Mouse (Mus musculus): ENCODE measurements at regions not wholly inside any gene's neighbourhood (a gene's known extent, or its start where the extent isn't known, plus 50 kb on each side); places are given as distances from the start of the nearest gene placed in this dataset.

DNA sequence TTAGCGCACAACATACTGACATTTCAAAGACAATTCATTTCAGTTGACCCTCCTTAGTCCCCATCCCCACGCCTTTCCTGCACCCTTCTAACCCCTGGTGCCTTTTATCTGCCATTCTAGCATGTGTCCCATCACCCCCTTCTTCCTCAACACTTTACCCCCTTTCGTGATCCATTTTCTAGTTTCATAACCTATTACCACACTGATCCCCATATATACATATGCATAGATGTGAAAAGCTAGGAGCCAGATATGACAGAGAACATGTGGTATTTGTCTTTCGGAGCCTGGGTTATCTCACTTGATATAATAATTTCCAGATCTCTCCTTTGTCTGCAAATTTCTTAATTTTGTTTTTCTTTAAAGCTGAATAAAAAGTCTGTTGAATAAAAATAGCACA is 154.9 kb downstream of the Tm2d1 start:
- Histone ChIP-seq H3K4me3 (no peak overlapping the region), H3K27me3 (replicated peaks) (no peaks in the 10 kb centered on the region), H3K9me3 (no peaks in the 10 kb centered on the region), H3K27ac (no peak overlapping the region), H3K36me3 (no peaks in the 10 kb centered on the region), H3K9ac (no peak overlapping the region), H3K4me2 (replicated peaks) (no peak overlapping the region), H3K4me1 (no peaks in the 10 kb centered on the region)
- ATAC-seq (ENCODE audit: low FRiP score, low read depth), result no peak
- WGBS, result 89% methylated on average over 4 of the region's 4 CpGs

DNA sequence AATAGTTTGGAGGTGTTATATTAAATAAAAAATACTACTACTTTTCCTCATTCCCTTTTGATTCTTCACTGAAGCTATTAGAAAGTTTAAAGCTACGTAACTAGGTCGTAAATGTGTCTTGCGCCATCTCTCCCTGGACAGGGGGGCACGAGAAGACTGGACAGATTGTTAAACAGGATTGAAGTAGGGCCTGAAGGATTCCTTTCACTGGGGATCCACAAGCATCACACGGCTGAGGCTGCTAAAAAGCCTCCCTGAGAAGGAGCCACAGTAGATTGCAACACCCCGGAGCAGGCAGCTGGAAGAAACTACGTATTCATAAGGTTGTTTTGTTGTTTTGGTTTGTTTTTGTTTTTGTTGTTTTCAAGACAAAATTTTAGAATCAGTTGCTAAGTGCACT is 158.7 kb downstream of the Tm2d1 start:
- Histone ChIP-seq H3K36me3 (no peaks in the 10 kb centered on the region), H3K4me2 (replicated peaks) (no peak overlapping the region), H3K9ac (no peak overlapping the region), H3K9me3 (no peaks in the 10 kb centered on the region), H3K27ac (no peak overlapping the region), H3K4me1 (no peaks in the 10 kb centered on the region), H3K4me3 (no peak overlapping the region), H3K27me3 (replicated peaks) (no peaks in the 10 kb centered on the region)
- WGBS, result 48% methylated on average over 7 of the region's 7 CpGs
- ATAC-seq (ENCODE audit: low FRiP score, low read depth), result no peak

DNA sequence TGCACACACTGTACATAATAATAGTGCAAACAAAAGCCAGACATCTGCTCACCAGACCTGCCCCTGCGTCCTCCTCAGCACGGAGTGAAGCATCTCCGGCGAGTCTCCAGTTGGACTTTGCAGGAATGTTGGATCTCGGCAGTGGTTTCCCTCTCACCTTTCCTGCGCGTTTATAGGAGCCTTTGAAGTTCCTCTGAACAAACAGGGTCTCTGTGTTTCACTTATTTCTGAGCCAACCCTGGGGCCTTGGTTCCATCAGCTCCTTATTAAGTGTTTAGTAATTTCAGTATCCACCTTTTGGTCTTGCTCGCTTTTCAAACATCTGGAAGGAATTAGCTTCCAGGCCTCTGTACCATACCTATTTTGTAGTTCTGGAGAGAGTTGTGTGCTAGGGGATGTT is 159.7 kb downstream of the Tm2d1 start:
- 60% methylated on average over 8 of the region's 8 CpGs for WGBS
- no peak for ATAC-seq (ENCODE audit: low FRiP score, low read depth)
- Histone ChIP-seq H3K4me3 (no peak overlapping the region), H3K9ac (no peak overlapping the region), H3K4me2 (replicated peaks) (no peak overlapping the region), H3K4me1 (no peaks in the 10 kb centered on the region), H3K27me3 (replicated peaks) (no peaks in the 10 kb centered on the region), H3K27ac (no peak overlapping the region), H3K36me3 (no peaks in the 10 kb centered on the region), H3K9me3 (no peaks in the 10 kb centered on the region)

DNA sequence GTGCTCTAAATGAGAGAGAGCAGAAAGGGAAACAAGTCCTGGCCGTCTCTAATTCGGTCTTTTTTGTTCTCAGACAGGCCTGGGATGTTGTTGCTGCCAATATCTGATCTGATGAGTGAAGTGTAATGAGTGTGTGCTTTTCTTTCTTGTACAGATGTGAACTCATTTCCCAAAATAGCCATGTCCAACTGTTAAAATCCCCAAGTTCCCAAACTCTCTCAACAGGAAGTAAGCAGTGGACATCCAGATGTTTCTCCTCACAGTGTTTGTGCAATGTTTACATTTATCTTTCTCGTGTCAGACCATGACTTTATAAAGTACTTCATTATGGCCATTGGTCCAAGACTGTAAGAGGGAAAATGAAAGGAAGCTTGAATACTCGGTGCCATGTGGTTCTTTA is 161.5 kb downstream of the Tm2d1 start:
- ATAC-seq (ENCODE audit: low FRiP score, low read depth), result no peak

DNA sequence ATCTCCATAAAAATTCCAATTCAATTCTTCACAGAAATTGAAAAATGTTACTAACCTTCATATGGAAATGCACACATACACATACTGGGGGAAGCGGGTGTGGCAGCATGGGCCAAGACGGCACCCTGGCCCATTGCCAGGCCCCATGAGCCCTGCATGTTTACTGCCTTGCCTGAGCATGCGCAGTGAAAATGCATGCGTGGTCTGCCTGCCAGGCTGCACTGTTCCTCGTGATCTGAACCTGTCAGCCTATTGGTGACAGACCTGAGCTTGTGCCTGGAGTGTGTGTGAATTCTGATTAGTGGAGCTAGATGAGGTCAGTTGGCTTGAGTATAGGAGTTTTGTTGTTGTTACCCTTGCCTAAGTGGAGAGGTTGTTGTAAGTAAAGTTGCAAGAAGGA is 167.9 kb downstream of the Tm2d1 start:
- no peak overlapping the region for H3K4me2 ChIP-seq (replicated peaks)
- no peak overlapping the region for H3K4me3 ChIP-seq
- H3K9me3 ChIP-seq, result no peaks in the 10 kb centered on the region
- no peaks in the 10 kb centered on the region for H3K27me3 ChIP-seq (replicated peaks)
- H3K4me1 ChIP-seq, result no peaks in the 10 kb centered on the region
- no peak for ATAC-seq (ENCODE audit: low FRiP score, low read depth)
- no peak overlapping the region for H3K27ac ChIP-seq
- H3K9ac ChIP-seq, result no peak overlapping the region
- no peaks in the 10 kb centered on the region for H3K36me3 ChIP-seq
- 93% methylated on average over 5 of the region's 5 CpGs for WGBS

More for the DNA sequence above, 161.5 kb downstream of the Tm2d1 start:
- Histone ChIP-seq H3K9me3 (no peaks in the 10 kb centered on the region), H3K27ac (no peak overlapping the region), H3K27me3 (replicated peaks) (no peaks in the 10 kb centered on the region), H3K4me3 (no peak overlapping the region), H3K4me2 (replicated peaks) (no peak overlapping the region), H3K9ac (no peak overlapping the region), H3K36me3 (no peaks in the 10 kb centered on the region), H3K4me1 (no peaks in the 10 kb centered on the region)
- 80% methylated on average over 4 of the region's 4 CpGs for WGBS

DNA sequence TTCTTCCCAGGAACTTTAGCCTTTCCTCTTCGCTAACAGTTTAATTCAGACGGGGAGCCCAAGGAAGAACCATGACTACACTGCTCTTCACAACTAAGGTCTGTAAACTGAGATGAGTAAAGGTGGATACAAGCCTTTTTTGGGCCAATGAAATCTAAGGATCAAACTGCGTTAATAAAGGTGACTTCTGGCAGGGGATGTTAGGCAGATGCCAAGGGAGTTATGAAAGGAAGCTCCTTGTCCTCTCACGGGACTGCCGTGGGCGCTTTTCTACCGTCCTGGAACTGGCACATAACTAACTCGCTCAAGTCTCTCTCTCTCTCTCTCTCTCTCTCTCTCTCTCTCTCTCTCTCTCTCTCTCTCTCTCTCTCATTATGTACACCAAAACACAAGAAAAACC is 175.7 kb downstream of the Tm2d1 start:
- H3K4me2 ChIP-seq (replicated peaks), result no peak overlapping the region
- H3K27me3 ChIP-seq (replicated peaks), result no peaks in the 10 kb centered on the region
- no peak overlapping the region for H3K4me3 ChIP-seq
- no peaks in the 10 kb centered on the region for H3K4me1 ChIP-seq
- no peaks in the 10 kb centered on the region for H3K9me3 ChIP-seq
- no peak for ATAC-seq (ENCODE audit: low FRiP score, low read depth)
- no peaks in the 10 kb centered on the region for H3K36me3 ChIP-seq
- H3K9ac ChIP-seq, result no peak overlapping the region
- WGBS, result 88% methylated on average over 8 of the region's 8 CpGs
- H3K27ac ChIP-seq, result no peak overlapping the region

DNA sequence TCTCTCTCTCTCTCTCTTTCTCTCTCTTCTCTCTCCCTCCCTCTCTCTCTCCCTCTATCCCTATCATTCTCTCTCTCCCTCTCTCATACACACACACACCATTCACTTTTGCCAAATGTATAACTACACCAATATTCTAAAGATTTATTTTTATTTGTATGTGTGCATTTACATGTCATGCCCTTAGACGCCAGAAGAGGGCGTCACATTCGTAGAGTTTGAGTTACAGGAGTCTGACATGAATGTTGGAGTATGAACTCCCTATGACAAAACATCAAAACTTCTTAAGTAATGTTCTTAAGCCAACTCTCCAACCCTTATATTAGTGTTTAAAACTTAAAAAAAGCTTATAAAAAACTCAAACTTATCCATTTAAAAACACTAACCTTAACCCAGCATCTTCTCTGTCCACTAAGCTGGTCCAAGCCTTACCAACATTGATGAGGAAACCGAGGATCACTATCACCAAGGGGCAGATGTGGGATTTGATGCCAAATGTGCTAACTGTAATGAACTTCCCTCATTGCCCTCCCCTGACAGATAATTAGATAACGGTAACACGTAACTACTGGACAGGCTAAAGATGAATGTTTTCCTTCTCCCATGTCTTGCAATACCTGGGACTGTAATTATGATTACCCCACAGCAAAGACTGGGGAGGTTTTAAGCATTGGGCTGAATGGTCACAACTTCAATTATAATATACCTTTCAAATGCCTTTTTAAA is 176.7 kb downstream of the Tm2d1 start:
- H3K4me3 ChIP-seq, result no peak overlapping the region
- no peaks in the 10 kb centered on the region for H3K4me1 ChIP-seq
- H3K4me2 ChIP-seq (replicated peaks), result no peak overlapping the region
- H3K36me3 ChIP-seq, result no peaks in the 10 kb centered on the region
- H3K27ac ChIP-seq, result no peak overlapping the region
- no peaks in the 10 kb centered on the region for H3K27me3 ChIP-seq (replicated peaks)
- ATAC-seq (ENCODE audit: low FRiP score, low read depth), result no peak
- no peaks in the 10 kb centered on the region for H3K9me3 ChIP-seq
- WGBS, result 58% methylated on average over 6 of the region's 6 CpGs
- H3K9ac ChIP-seq, result no peak overlapping the region

DNA sequence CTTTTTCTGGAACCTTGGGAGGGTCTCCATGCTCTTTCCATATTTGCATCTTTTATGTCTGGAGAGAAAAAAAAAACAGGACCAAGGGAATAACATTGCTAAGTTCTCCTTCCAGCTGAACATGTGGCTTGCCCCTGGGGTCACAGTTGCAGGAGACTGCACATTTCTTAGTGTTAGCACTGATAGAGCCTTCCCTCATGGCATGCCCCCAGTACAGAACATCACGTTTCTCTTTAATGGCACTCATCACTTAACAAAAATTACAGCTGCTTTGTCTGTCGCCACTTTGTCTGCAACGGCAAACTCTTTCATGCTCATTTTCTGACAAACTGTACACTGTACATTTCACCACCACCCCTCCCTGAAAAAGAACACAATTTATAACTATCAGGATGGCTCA is 180.0 kb downstream of the Tm2d1 start:
- no peak overlapping the region for H3K27ac ChIP-seq
- no peak overlapping the region for H3K9ac ChIP-seq
- ATAC-seq (ENCODE audit: low FRiP score, low read depth), result no peak
- H3K4me3 ChIP-seq, result no peak overlapping the region
- H3K4me1 ChIP-seq, result no peaks in the 10 kb centered on the region
- no peaks in the 10 kb centered on the region for H3K27me3 ChIP-seq (replicated peaks)
- H3K9me3 ChIP-seq, result no peaks in the 10 kb centered on the region
- no peak overlapping the region for H3K4me2 ChIP-seq (replicated peaks)
- no peaks in the 10 kb centered on the region for H3K36me3 ChIP-seq
- WGBS, result 84% methylated on average over 3 of the region's 3 CpGs

DNA sequence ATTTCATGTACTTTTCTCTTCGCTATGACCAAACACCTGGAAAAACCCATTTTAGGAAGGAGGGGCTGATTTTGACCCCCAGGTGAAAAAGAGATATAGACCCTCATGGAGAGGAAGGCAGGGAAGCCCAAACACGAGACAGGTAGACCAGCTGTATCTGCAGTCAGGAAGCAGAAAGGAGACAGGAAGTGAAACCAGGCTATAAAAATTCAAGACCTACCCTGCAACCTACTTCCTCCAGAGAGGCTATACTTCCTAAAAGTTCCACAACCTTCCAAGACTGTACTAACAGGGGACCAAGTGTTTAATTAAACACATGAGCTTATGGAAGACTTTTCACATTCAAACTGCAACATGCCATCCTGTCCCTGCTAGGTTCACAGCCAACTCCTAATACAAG is 180.9 kb downstream of the Tm2d1 start:
- Histone ChIP-seq H3K27ac (no peak overlapping the region), H3K27me3 (replicated peaks) (no peaks in the 10 kb centered on the region), H3K9me3 (no peaks in the 10 kb centered on the region), H3K4me3 (no peak overlapping the region), H3K9ac (no peak overlapping the region), H3K4me2 (replicated peaks) (no peak overlapping the region), H3K36me3 (no peaks in the 10 kb centered on the region), H3K4me1 (no peaks in the 10 kb centered on the region)
- no peak for ATAC-seq (ENCODE audit: low FRiP score, low read depth)
- WGBS, result 82% methylated on average over 2 of the region's 2 CpGs

DNA sequence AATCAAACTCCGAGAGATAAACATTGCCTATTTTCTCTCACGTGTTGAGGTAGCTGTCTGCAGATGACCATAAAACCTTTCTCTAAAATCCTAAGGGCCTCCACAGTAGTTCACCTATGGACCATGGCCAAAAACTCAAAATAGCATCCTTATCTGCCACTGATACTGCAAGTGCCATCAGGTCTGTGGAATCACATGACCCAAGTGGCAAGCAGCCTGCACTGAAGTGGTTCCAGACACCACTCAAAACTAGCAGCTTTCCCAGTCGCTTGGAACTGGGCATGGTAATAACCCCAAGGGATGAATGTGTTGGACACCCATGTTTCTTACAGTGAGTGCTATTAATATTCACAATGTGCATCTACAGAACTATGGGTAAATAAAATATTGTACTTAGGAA is 182.0 kb downstream of the Tm2d1 start:
- no peak for ATAC-seq (ENCODE audit: low FRiP score, low read depth)
- no peaks in the 10 kb centered on the region for H3K4me1 ChIP-seq

DNA sequence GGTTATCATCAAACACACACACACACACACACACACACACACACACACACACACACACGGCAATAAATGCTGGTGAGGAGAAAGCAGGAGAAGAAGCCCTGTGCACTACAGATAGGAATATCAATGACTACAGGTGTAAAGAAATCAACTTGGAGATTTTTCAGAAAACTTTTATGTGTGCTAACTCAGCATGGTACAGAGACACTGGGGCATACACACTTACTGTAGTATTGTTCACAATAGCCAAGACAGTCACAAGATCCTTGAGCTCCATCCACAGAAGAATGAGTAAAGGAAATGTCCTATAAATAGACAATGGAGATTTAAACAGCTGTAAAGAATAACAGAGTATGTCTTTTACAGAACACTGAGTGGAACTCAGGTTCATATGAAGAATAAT is 182.4 kb downstream of the Tm2d1 start:
- no peak overlapping the region for H3K9ac ChIP-seq
- H3K27me3 ChIP-seq (replicated peaks), result no peaks in the 10 kb centered on the region
- H3K9me3 ChIP-seq, result no peaks in the 10 kb centered on the region
- H3K36me3 ChIP-seq, result no peaks in the 10 kb centered on the region
- H3K27ac ChIP-seq, result no peak overlapping the region
- WGBS, result 92% methylated on average over 1 of the region's 1 CpGs
- no peak overlapping the region for H3K4me3 ChIP-seq
- no peak overlapping the region for H3K4me2 ChIP-seq (replicated peaks)
- no peak for ATAC-seq (ENCODE audit: low FRiP score, low read depth)
- H3K4me1 ChIP-seq, result no peaks in the 10 kb centered on the region

More for the DNA sequence above, 182.0 kb downstream of the Tm2d1 start:
- Histone ChIP-seq H3K9me3 (no peaks in the 10 kb centered on the region), H3K4me3 (no peak overlapping the region), H3K9ac (no peak overlapping the region), H3K36me3 (no peaks in the 10 kb centered on the region), H3K27me3 (replicated peaks) (no peaks in the 10 kb centered on the region), H3K27ac (no peak overlapping the region), H3K4me2 (replicated peaks) (no peak overlapping the region)
- WGBS, result 84% methylated on average over 3 of the region's 3 CpGs

DNA sequence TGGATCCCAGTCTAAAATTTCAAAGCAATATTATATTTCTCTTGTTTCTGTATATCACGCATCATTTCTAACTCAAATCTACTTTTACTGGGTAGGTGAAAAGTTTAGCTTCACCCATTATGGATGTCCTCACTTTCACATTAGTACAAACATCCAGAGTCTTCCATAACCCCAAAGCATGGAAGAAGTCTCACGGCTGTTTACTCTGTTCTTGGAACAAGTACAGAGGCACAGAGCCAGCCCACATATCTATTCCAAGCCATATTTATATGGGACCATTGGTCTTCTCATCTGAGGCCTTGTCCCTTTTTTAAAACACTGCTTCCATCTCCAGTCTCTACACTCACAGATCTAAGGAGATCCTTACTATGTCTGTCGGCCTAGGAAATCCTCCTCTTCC is 192.8 kb downstream of the Tm2d1 start:
- WGBS, result 94% methylated on average over 3 of the region's 3 CpGs
- no peaks in the 10 kb centered on the region for H3K9me3 ChIP-seq
- H3K4me2 ChIP-seq (replicated peaks), result no peak overlapping the region
- H3K36me3 ChIP-seq, result no peaks in the 10 kb centered on the region
- no peak overlapping the region for H3K9ac ChIP-seq
- H3K27me3 ChIP-seq (replicated peaks), result no peaks in the 10 kb centered on the region
- no peak for ATAC-seq (ENCODE audit: low FRiP score, low read depth)
- H3K4me3 ChIP-seq, result no peak overlapping the region
- 0 out of 2 replicates have a peak, but pooled peaks cover 3% of the 10 kb centered on the region for H3K4me1 ChIP-seq
- H3K27ac ChIP-seq, result no peak overlapping the region

DNA sequence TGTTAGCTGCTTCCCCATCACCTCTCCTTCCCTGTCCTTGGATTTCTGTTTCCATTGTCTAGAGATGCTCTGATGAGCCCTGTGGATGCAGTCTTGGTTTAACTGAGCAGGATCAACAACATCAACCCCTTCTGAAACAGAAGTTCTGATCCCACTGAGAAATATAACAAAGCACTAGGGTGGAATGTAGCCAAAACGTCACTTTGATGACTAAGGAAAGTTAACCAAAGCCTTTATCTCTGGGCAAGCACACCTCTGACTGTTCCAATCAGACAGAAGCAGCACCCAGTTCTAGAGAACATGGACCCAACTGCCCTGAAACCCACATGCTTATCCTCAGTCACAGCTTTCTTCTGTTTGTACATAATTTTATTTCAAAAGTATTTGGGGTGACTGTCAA is 193.2 kb downstream of the Tm2d1 start:
- no peak for ATAC-seq (ENCODE audit: low FRiP score, low read depth)
- WGBS, result 67% methylated on average over 1 of the region's 1 CpGs

More for the DNA sequence above, 193.2 kb downstream of the Tm2d1 start:
- no peaks in the 10 kb centered on the region for H3K36me3 ChIP-seq
- no peaks in the 10 kb centered on the region for H3K27me3 ChIP-seq (replicated peaks)
- no peaks in the 10 kb centered on the region for H3K9me3 ChIP-seq
- no peak overlapping the region for H3K4me3 ChIP-seq
- no peak overlapping the region for H3K27ac ChIP-seq
- H3K9ac ChIP-seq, result no peak overlapping the region
- no peak overlapping the region for H3K4me2 ChIP-seq (replicated peaks)
- 0 out of 2 replicates have a peak, but pooled peaks cover 3% of the 10 kb centered on the region for H3K4me1 ChIP-seq
